Mouse (Mus musculus): ENCODE measurements around the gene Dpf3. TPM values are rescaled to one million over a fixed set of nuclear protein-coding genes. Genes with fewer than 3 reads are reported as not detected.

Dpf3 gene
- polyA plus RNA-seq, 1 experiment from 2014 or later: 12.2 TPM

GRCm38 (mm10) chr12:83411721-83412521 lies 75.6 kb downstream of the Dpf3 start:
- Histone ChIP-seq H3K4me3 (ENCODE audit: low read length) (no peak overlapping the region), H3K4me2 (replicated peaks; ENCODE audit: low read depth, low read length) (no peak overlapping the region), H3K27me3 (ENCODE audit: insufficient read depth, low read length) (no peaks in the 10 kb centered on the region), H3K4me1 (ENCODE audit: insufficient read depth, low read length) (peaks cover 3% of the 10 kb centered on the region; the same call in 1 of the 2 replicates), H3K9ac (replicated peaks; ENCODE audit: low read length) (no peak overlapping the region), H3K36me3 (ENCODE audit: insufficient read depth, low read length) (no peaks in the 10 kb centered on the region), H3K27ac (ENCODE audit: low read length) (no peak overlapping the region), H3K9me3 (ENCODE audit: low read length) (no peaks in the 10 kb centered on the region)
- 61% methylated on average over 17 of the region's 17 CpGs for WGBS
- no peak for ATAC-seq (ENCODE audit: low FRiP score, low TSS enrichment)

- Histone ChIP-seq H3K9me3 (ENCODE audit: low read length) (no peaks in the 10 kb centered on the region), H3K9ac (replicated peaks; ENCODE audit: low read length) (no peak overlapping the region), H3K27me3 (ENCODE audit: insufficient read depth, low read length) (no peaks in the 10 kb centered on the region), H3K4me2 (replicated peaks; ENCODE audit: low read depth, low read length) (no peak overlapping the region), H3K4me3 (ENCODE audit: low read length) (no peak overlapping the region), H3K36me3 (ENCODE audit: insufficient read depth, low read length) (no peaks in the 10 kb centered on the region), H3K27ac (ENCODE audit: low read length) (no peak overlapping the region), H3K4me1 (ENCODE audit: insufficient read depth, low read length) (peaks cover 3% of the 10 kb centered on the region; the same call in 1 of the 2 replicates)
- no peak for ATAC-seq (ENCODE audit: low FRiP score, low TSS enrichment)
- 68% methylated on average over 5 of the region's 5 CpGs for WGBS
Measured at GRCm38 (mm10) chr12:83411032-83411431, 76.5 kb downstream of the Dpf3 start.

- Histone ChIP-seq H3K4me2 (replicated peaks; ENCODE audit: low read depth, low read length) (no peak overlapping the region), H3K27me3 (ENCODE audit: insufficient read depth, low read length) (no peaks in the 10 kb centered on the region), H3K36me3 (ENCODE audit: insufficient read depth, low read length) (no peaks in the 10 kb centered on the region), H3K9ac (replicated peaks; ENCODE audit: low read length) (no peak overlapping the region), H3K27ac (ENCODE audit: low read length) (no peak overlapping the region), H3K9me3 (ENCODE audit: low read length) (no peaks in the 10 kb centered on the region), H3K4me3 (ENCODE audit: low read length) (no peak overlapping the region), H3K4me1 (ENCODE audit: insufficient read depth, low read length) (peaks cover 7% of the 10 kb centered on the region)
- peak; percentile 54; the same call in 1 of the 2 replicates for ATAC-seq (ENCODE audit: low FRiP score, low TSS enrichment)
- WGBS: 85% methylated on average over 12 of the region's 12 CpGs
Measured at GRCm38 (mm10) chr12:83405374-83406125, 82.0 kb downstream of the Dpf3 start.

- ATAC-seq (ENCODE audit: low FRiP score, low TSS enrichment): no peak
- 60% methylated on average over 5 of the region's 5 CpGs for WGBS
- H3K27me3 ChIP-seq (ENCODE audit: insufficient read depth, low read length): no peaks in the 10 kb centered on the region
Measured at GRCm38 (mm10) chr12:83402270-83402669, 85.2 kb downstream of the Dpf3 start.

GRCm38 (mm10) chr12:83392011-83392410 lies 95.5 kb downstream of the Dpf3 start:
- no peak overlapping the region for H3K9ac ChIP-seq (replicated peaks; ENCODE audit: low read length)
- H3K4me2 ChIP-seq (replicated peaks; ENCODE audit: low read depth, low read length): no peak overlapping the region
- no peaks in the 10 kb centered on the region for H3K27me3 ChIP-seq (ENCODE audit: insufficient read depth, low read length)
- no peaks in the 10 kb centered on the region for H3K9me3 ChIP-seq (ENCODE audit: low read length)
- 0 out of 2 replicates have a peak, but pooled peaks cover 3% of the 10 kb centered on the region for H3K36me3 ChIP-seq (ENCODE audit: insufficient read depth, low read length)
- 78% methylated on average over 16 of the region's 16 CpGs for WGBS
- H3K4me3 ChIP-seq (ENCODE audit: low read length): no peak overlapping the region
- H3K27ac ChIP-seq (ENCODE audit: low read length): no peak overlapping the region
- no peak for ATAC-seq (ENCODE audit: low FRiP score, low TSS enrichment)
- H3K4me1 ChIP-seq (ENCODE audit: insufficient read depth, low read length): no peaks in the 10 kb centered on the region

More at GRCm38 (mm10) chr12:83402270-83402669, 85.2 kb downstream of the Dpf3 start:
- Histone ChIP-seq H3K36me3 (ENCODE audit: insufficient read depth, low read length) (no peaks in the 10 kb centered on the region), H3K9ac (replicated peaks; ENCODE audit: low read length) (no peak overlapping the region), H3K4me2 (replicated peaks; ENCODE audit: low read depth, low read length) (no peak overlapping the region), H3K4me1 (ENCODE audit: insufficient read depth, low read length) (peaks cover 7% of the 10 kb centered on the region), H3K4me3 (ENCODE audit: low read length) (no peak overlapping the region), H3K9me3 (ENCODE audit: low read length) (no peaks in the 10 kb centered on the region), H3K27ac (ENCODE audit: low read length) (no peak overlapping the region)

- Histone ChIP-seq H3K9ac (replicated peaks; ENCODE audit: low read length) (no peak overlapping the region), H3K27me3 (ENCODE audit: insufficient read depth, low read length) (no peaks in the 10 kb centered on the region), H3K4me2 (replicated peaks; ENCODE audit: low read depth, low read length) (no peak overlapping the region), H3K4me1 (ENCODE audit: insufficient read depth, low read length) (no peaks in the 10 kb centered on the region), H3K36me3 (ENCODE audit: insufficient read depth, low read length) (no peaks in the 10 kb centered on the region), H3K4me3 (ENCODE audit: low read length) (no peak overlapping the region), H3K27ac (ENCODE audit: low read length) (no peak overlapping the region), H3K9me3 (ENCODE audit: low read length) (no peaks in the 10 kb centered on the region)
- WGBS: 25% methylated on average over 3 of the region's 3 CpGs
- ATAC-seq (ENCODE audit: low FRiP score, low TSS enrichment): no peak
Measured at GRCm38 (mm10) chr12:83387554-83387953, 100.0 kb downstream of the Dpf3 start.

- Histone ChIP-seq H3K4me1 (ENCODE audit: insufficient read depth, low read length) (peaks cover 12% of the 10 kb centered on the region; the same call in 1 of the 2 replicates), H3K36me3 (ENCODE audit: insufficient read depth, low read length) (no peaks in the 10 kb centered on the region), H3K9me3 (ENCODE audit: low read length) (no peaks in the 10 kb centered on the region), H3K9ac (replicated peaks; ENCODE audit: low read length) (no peak overlapping the region), H3K4me2 (replicated peaks; ENCODE audit: low read depth, low read length) (no peak overlapping the region), H3K27ac (ENCODE audit: low read length) (no peak overlapping the region), H3K4me3 (ENCODE audit: low read length) (no peak overlapping the region), H3K27me3 (ENCODE audit: insufficient read depth, low read length) (no peaks in the 10 kb centered on the region)
- WGBS: 79% methylated on average over 6 of the region's 7 CpGs
- ATAC-seq (ENCODE audit: low FRiP score, low TSS enrichment): no peak
Measured at GRCm38 (mm10) chr12:83381072-83381471, 106.4 kb downstream of the Dpf3 start.

- peaks cover 12% of the 10 kb centered on the region; the same call in 1 of the 2 replicates for H3K4me1 ChIP-seq (ENCODE audit: insufficient read depth, low read length)
- no peak overlapping the region for H3K9ac ChIP-seq (replicated peaks; ENCODE audit: low read length)
- ATAC-seq (ENCODE audit: low FRiP score, low TSS enrichment): no peak
- 46% methylated on average over 3 of the region's 3 CpGs for WGBS
- no peak overlapping the region for H3K4me3 ChIP-seq (ENCODE audit: low read length)
- no peak overlapping the region for H3K27ac ChIP-seq (ENCODE audit: low read length)
- no peak overlapping the region for H3K4me2 ChIP-seq (replicated peaks; ENCODE audit: low read depth, low read length)
- no peaks in the 10 kb centered on the region for H3K27me3 ChIP-seq (ENCODE audit: insufficient read depth, low read length)
- no peaks in the 10 kb centered on the region for H3K9me3 ChIP-seq (ENCODE audit: low read length)
- H3K36me3 ChIP-seq (ENCODE audit: insufficient read depth, low read length): no peaks in the 10 kb centered on the region
Measured at GRCm38 (mm10) chr12:83380016-83380415, 107.5 kb downstream of the Dpf3 start.

- H3K27ac ChIP-seq (ENCODE audit: low read length): no peak overlapping the region
- peaks cover 8% of the 10 kb centered on the region; the same call in 1 of the 2 replicates for H3K4me1 ChIP-seq (ENCODE audit: insufficient read depth, low read length)
- H3K36me3 ChIP-seq (ENCODE audit: insufficient read depth, low read length): no peaks in the 10 kb centered on the region
- no peak overlapping the region for H3K4me3 ChIP-seq (ENCODE audit: low read length)
- H3K9me3 ChIP-seq (ENCODE audit: low read length): no peaks in the 10 kb centered on the region
- no peak for ATAC-seq (ENCODE audit: low FRiP score, low TSS enrichment)
- no peaks in the 10 kb centered on the region for H3K27me3 ChIP-seq (ENCODE audit: insufficient read depth, low read length)
- no peak overlapping the region for H3K4me2 ChIP-seq (replicated peaks; ENCODE audit: low read depth, low read length)
- H3K9ac ChIP-seq (replicated peaks; ENCODE audit: low read length): no peak overlapping the region
- WGBS: 70% methylated on average over 12 of the region's 12 CpGs
Measured at GRCm38 (mm10) chr12:83375015-83375831, 112.3 kb downstream of the Dpf3 start.

Measured in kidney, embryonic 16.5 days (tissue).